Mouse (Mus musculus) kidney, embryonic 15.5 days (tissue): ENCODE data around the gene Gcnt7. TPM values are rescaled to one million over a fixed set of nuclear protein-coding genes. Genes with fewer than 3 reads are reported as not detected.
A peak's percentile ranks its signal among the peaks of the same experiment; 100 is the strongest.

Source experiments
- ATAC-seq: fragments of 200-750 bp; cut with Nextera tagmentation; replicated peaks from 2 replicates; pipeline ENCODE4 v1.8.0; 2017; ENCODE audit warnings: moderate TSS enrichment; ENCODE audit not compliant: low FRiP score
- H3K27ac ChIP-seq: fragments of 300-500 bp; sonication (generic); 2 replicates; pipeline ENCODE4 v1.5.1; 2015; ENCODE audit warnings: mild to moderate bottlenecking, inconsistent platforms
- H3K27me3 ChIP-seq: fragments of 300-500 bp; sonication (generic); 2 replicates; pipeline ENCODE4 v1.6.1; 2015; ENCODE audit warnings: inconsistent platforms
- H3K36me3 ChIP-seq: fragments of 300-500 bp; sonication (generic); 2 replicates; pipeline ENCODE4 v1.6.1; 2015; ENCODE audit warnings: inconsistent platforms
- H3K4me1 ChIP-seq: fragments of 300-500 bp; sonication (generic); 2 replicates; pipeline ENCODE4 v1.6.1; 2015; ENCODE audit warnings: inconsistent platforms
- H3K4me2 ChIP-seq: fragments of 300-500 bp; sonication (generic); 2 replicates; pipeline ENCODE4 v1.6.1; 2015; ENCODE audit warnings: moderate library complexity, mild to moderate bottlenecking, inconsistent platforms
- H3K4me3 ChIP-seq: fragments of 300-500 bp; sonication (generic); replicated peaks from 2 replicates; pipeline ENCODE4 v1.5.1; 2015; ENCODE audit warnings: mild to moderate bottlenecking, inconsistent platforms
- H3K9ac ChIP-seq: fragments of 300-500 bp; sonication (generic); 2 replicates; pipeline ENCODE4 v1.6.1; 2015; ENCODE audit warnings: mild to moderate bottlenecking, inconsistent platforms
- H3K9me3 ChIP-seq: fragments of 300-500 bp; sonication (generic); replicated peaks from 2 replicates; pipeline ENCODE4 v1.6.1; 2016; ENCODE audit warnings: inconsistent platforms
- WGBS: fragments of 180-500 bp; shearing (Covaris S2); methylation state at CpG from one replicate; pipeline ENCODE4 v1.1.7; 2015; ENCODE audit warnings: mixed read lengths; 5-methylcytosine and 5-hydroxymethylcytosine counted together
- polyA plus RNA-seq: library from polyadenylated mRNA; unstranded; fragments of >200 nt; fragmentation: Nextera tagmentation; extraction: Ambion mirVana; gene quantifications from 2 replicates; pipeline ENCODE4 v1.2.1, GENCODE M21; 2015

Gcnt7 gene
- polyA plus RNA-seq, 1 experiment from 2014 or later, result 2.0 TPM

DNA sequence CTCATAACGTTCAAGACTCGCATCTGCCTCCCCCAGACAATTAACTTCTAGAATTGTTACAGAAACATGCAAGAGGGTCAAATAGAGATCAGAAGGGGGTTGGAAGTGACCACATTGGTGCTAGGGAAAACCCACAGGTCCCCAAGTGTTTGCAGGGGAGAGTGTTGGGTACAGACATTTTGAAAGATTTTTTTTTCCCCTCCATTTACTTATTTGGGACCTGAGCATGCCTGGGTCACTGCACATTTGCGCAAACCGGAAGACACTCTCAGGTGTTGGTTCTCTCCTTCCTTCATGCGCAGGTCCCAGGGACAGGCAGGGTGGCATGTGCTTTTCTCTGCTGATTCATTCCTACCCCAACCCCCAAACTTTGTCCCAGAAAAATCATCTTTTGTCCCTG, 41.5 kb downstream of the Gcnt7 start:
- no peak overlapping the region for H3K4me3 ChIP-seq
- 81% methylated on average over 5 of the region's 5 CpGs for WGBS
- ATAC-seq, result no peak
- H3K27me3 ChIP-seq, result no peaks in the 10 kb centered on the region
- no peaks in the 10 kb centered on the region for H3K36me3 ChIP-seq
- H3K9ac ChIP-seq, result no peak overlapping the region
- no peak overlapping the region for H3K4me2 ChIP-seq
- peaks cover 19% of the 10 kb centered on the region for H3K4me1 ChIP-seq
- no peaks in the 10 kb centered on the region for H3K9me3 ChIP-seq
- H3K27ac ChIP-seq, result no peak overlapping the region

DNA sequence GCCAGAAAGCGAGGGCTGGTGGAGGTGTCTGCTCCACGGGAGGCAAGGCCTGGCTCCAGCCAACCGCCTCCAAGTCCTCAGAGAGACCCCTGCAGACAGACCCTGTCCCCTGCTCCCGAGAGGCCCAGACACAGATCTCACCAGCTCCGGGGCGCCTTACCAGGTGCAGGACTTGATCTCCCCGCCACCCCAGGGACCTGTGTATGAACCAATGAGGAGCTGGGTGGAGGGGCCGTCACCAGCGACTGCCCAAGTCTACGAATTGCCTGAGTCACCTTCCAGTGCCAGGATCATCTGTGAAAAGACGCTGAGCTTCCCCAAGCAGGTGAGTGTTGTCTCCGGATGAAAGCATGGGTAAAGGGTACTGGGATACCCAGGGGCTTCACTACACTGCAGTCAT, 42.2 kb downstream of the Gcnt7 start:
- WGBS, result 71% methylated on average over 12 of the region's 12 CpGs
- Histone ChIP-seq H3K4me3 (no peak overlapping the region), H3K4me2 (no peak overlapping the region), H3K9me3 (no peaks in the 10 kb centered on the region), H3K27ac (no peak overlapping the region), H3K36me3 (no peaks in the 10 kb centered on the region), H3K9ac (no peak overlapping the region), H3K4me1 (peaks cover 20% of the 10 kb centered on the region), H3K27me3 (no peaks in the 10 kb centered on the region)
- ATAC-seq, result no peak

DNA sequence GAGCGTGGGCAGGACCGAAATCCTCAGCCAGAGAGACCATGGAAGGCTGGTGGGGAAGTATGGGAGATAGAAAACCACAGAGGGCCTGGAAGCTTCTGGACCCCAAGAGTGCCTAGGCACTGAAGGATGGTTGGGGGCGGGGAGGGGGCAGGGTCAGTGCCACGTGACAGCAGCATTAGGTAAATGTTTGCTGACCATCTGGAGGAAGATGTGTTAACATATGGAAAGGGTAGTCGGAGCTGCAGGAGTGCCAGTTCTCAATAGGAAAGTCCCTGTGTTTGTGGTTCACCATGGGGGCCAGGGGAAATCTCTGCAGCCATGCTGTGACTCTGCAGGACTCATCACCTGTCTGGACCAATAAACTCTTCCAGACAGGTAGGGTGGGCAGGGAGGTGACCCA, 44.5 kb downstream of the Gcnt7 start:
- Histone ChIP-seq H3K36me3 (no peaks in the 10 kb centered on the region), H3K4me1 (peaks cover 20% of the 10 kb centered on the region), H3K27ac (no peak overlapping the region), H3K27me3 (no peaks in the 10 kb centered on the region), H3K9me3 (no peaks in the 10 kb centered on the region), H3K9ac (no peak overlapping the region), H3K4me2 (no peak overlapping the region), H3K4me3 (no peak overlapping the region)
- WGBS, result 54% methylated on average over 5 of the region's 5 CpGs
- no peak for ATAC-seq

DNA sequence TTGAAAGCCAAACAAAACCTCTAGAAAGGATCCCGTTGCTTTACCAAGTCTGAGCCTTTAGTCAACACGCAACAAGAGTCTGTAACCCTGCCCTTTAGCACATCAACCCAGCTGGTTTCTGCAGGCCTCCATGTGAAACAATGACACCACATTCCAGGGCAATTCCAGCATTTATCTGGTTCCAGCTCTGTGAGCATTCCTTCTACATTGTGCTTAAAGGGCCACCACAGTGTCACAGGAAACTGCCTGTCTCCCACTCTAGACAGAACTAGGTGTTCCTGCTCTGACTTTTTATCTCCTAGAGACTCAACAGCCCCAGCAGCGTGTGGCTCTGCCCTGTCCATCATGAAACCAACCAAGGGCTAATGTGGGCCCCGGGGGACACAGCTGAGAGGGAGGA, 45.1 kb downstream of the Gcnt7 start:
- Histone ChIP-seq H3K9me3 (no peaks in the 10 kb centered on the region), H3K36me3 (no peaks in the 10 kb centered on the region), H3K4me2 (peak overlapping the region; percentile 51; the same call in 1 of the 2 replicates), H3K9ac (no peak overlapping the region), H3K4me3 (no peak overlapping the region), H3K27ac (peak overlapping the region; percentile 71), H3K4me1 (peaks cover 20% of the 10 kb centered on the region), H3K27me3 (no peaks in the 10 kb centered on the region)
- peak; percentile 50 for ATAC-seq
- WGBS, result 11% methylated on average over 4 of the region's 4 CpGs

DNA sequence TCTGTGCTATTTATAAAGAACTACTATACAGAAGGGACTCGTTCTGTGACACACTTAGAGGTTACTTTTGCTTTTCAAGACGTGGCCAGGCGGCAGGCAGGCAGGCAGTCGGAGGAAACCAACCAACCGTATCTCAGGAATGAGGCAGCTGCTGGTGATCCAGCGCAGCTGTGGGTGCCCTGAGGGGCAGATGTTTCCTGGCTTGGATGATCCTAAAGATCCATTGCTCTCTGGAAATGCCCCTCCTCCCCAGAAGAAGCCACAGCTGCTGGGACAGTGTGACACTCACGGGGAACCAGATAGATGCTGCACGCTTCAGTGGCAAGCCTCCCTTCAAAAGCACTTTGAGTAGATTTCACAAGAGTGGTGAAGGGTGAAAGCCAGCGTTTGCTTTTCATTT, 45.9 kb downstream of the Gcnt7 start:
- Histone ChIP-seq H3K27ac (peak overlapping the region; percentile 71), H3K36me3 (no peaks in the 10 kb centered on the region), H3K4me1 (peaks cover 20% of the 10 kb centered on the region), H3K4me2 (peak overlapping the region; percentile 51), H3K27me3 (no peaks in the 10 kb centered on the region), H3K4me3 (0 out of 2 replicates have a peak overlapping the region, but pooled peaks have one; percentile 10), H3K9ac (no peak overlapping the region), H3K9me3 (no peaks in the 10 kb centered on the region)
- ATAC-seq, result peak; percentile 92
- WGBS, result 5% methylated on average over 9 of the region's 9 CpGs

DNA sequence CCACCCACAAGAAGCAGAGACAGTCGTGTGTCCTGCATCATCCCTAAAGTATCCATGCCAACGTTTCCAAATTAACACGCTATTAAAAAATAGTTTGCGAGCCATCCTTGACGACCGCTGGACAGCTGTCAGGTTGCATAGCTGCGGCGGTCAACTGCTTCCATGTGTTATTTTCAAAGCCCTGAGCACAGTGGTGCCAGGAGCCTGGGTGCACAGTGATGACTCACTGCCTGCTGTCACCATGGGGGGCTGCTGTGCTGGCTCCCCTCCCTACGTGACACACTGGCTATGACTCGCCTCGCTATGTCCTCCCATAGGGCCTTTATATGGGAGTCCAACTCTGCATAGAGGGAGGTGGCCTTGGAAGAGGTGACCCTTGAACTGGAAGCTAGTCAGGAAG, 47.3 kb downstream of the Gcnt7 start:
- no peak overlapping the region for H3K4me2 ChIP-seq
- no peak overlapping the region for H3K4me3 ChIP-seq
- H3K4me1 ChIP-seq, result peaks cover 23% of the 10 kb centered on the region
- no peaks in the 10 kb centered on the region for H3K27me3 ChIP-seq
- H3K9ac ChIP-seq, result no peak overlapping the region
- ATAC-seq, result no peak; the same call in 1 of the 2 replicates
- no peaks in the 10 kb centered on the region for H3K9me3 ChIP-seq
- no peaks in the 10 kb centered on the region for H3K36me3 ChIP-seq
- 83% methylated on average over 11 of the region's 11 CpGs for WGBS
- H3K27ac ChIP-seq, result no peak overlapping the region

DNA sequence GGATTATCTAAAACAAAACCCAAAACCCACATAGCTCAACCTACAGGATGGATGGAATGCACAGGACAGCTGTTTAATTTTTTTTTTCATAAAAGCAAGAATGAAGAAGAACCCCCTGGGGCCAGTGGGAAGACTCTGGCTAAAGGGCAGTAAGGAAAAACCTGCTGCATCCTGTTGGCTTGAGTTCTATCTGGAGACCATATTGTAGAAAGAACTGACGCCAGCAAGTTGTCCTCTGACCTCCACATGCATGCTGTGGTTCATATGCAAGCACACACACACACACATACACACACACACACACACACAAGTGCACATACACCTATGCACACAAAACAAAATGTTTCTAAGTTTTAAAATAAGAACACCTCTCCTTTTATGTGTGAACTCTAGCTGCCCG, 47.7 kb downstream of the Gcnt7 start:
- Histone ChIP-seq H3K4me3 (no peak overlapping the region), H3K27ac (no peak overlapping the region), H3K4me1 (peaks cover 23% of the 10 kb centered on the region), H3K36me3 (no peaks in the 10 kb centered on the region), H3K4me2 (no peak overlapping the region), H3K9ac (no peak overlapping the region), H3K27me3 (no peaks in the 10 kb centered on the region), H3K9me3 (no peaks in the 10 kb centered on the region)
- no peak for ATAC-seq
- WGBS, result 88% methylated on average over 2 of the region's 2 CpGs

DNA sequence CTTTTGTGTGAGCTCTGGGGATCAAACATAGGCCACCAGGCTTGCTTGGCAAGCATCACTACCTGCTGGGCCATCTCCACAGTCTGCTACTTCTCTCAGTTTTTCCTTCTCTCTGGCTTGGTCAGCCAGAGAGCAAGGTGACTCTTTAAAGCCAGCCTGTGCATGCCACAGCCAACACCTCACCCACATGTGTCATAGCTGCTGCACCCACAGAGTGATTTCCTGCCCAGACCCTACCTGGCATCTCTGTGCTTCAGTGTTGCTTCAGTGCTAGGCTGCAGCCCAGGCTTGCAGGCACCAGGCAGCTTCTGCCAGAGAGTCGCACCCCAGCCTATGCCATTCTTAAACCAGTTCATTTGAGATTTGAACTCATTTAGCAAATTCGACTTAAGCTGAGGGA, 50.9 kb downstream of the Gcnt7 start:
- Histone ChIP-seq H3K27ac (no peak overlapping the region), H3K9ac (no peak overlapping the region), H3K4me2 (no peak overlapping the region), H3K9me3 (no peaks in the 10 kb centered on the region), H3K4me1 (peaks cover 8% of the 10 kb centered on the region), H3K27me3 (no peaks in the 10 kb centered on the region), H3K36me3 (no peaks in the 10 kb centered on the region), H3K4me3 (no peak overlapping the region)
- 79% methylated on average over 2 of the region's 2 CpGs for WGBS
- ATAC-seq, result no peak

DNA sequence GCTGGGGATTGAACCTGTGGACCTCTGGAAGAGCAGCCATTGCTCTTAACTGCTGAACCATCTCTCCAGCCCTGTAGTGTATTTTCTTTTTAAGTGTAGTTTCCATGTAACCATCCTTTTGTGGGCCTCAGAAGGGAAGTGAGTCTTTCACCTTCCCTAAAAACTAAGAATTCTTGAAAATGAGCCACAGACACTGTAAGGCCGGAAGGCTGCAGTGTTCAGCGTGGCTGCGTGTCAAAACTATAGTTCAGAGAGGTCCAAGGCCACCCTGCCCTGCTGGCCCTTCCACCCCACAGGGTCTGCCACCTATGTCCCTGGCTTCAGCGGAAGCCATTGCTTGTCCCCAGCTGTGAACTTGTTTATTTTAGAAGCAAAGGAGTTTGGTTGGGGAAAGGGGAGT, 52.2 kb downstream of the Gcnt7 start:
- no peak overlapping the region for H3K9ac ChIP-seq
- H3K36me3 ChIP-seq, result no peaks in the 10 kb centered on the region
- H3K4me3 ChIP-seq, result no peak overlapping the region
- ATAC-seq, result no peak
- no peak overlapping the region for H3K27ac ChIP-seq
- no peaks in the 10 kb centered on the region for H3K27me3 ChIP-seq
- 49% methylated on average over 4 of the region's 4 CpGs for WGBS
- no peak overlapping the region for H3K4me2 ChIP-seq
- no peaks in the 10 kb centered on the region for H3K9me3 ChIP-seq
- H3K4me1 ChIP-seq, result 0 out of 2 replicates have a peak, but pooled peaks cover 3% of the 10 kb centered on the region

DNA sequence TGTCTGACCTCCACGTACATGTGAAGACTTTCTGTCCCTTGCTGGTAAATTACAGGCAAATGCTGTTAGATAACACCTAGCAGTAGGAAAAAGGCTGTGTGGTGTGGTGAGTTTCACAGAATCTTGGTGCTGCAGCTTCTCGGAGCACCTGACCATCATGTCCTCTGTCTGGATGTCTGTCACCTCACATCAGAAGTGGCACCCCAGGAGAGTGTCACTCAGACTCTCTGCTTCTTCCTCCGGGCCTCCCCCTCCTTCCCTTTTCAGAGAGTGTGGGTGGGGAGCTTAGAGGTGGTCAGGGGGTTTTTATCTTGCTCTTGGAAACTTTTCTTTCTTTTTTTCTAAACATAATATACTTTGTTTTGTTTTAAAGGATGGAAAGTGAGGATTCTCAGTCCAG, 53.4 kb downstream of the Gcnt7 start:
- no peak for ATAC-seq
- no peaks in the 10 kb centered on the region for H3K36me3 ChIP-seq
- no peaks in the 10 kb centered on the region for H3K9me3 ChIP-seq
- H3K9ac ChIP-seq, result no peak overlapping the region
- 68% methylated on average over 3 of the region's 3 CpGs for WGBS
- no peak overlapping the region for H3K4me3 ChIP-seq
- H3K4me2 ChIP-seq, result no peak overlapping the region
- 0 out of 2 replicates have a peak, but pooled peaks cover 3% of the 10 kb centered on the region for H3K4me1 ChIP-seq
- no peak overlapping the region for H3K27ac ChIP-seq
- H3K27me3 ChIP-seq, result no peaks in the 10 kb centered on the region

DNA sequence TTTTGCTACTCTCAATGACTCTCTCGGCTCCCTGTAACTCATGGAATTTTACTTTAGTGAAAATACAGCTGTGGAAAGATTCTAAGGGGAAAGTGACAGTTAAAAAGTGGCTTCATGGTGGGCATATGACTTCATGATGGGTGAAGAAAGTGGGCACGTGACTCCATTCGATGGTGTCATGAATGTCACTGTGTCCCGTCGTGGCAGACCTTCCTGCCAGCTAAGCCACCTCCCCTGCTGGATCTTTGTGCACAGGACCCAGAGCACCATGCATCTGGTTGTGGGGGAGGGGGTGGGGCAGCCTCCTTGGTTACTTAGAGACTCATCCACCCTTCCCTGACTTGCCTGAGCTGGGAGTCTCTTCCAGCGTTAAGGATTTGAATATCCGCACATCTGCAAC, 54.2 kb downstream of the Gcnt7 start:
- Histone ChIP-seq H3K9me3 (no peaks in the 10 kb centered on the region), H3K36me3 (no peaks in the 10 kb centered on the region), H3K27me3 (no peaks in the 10 kb centered on the region), H3K4me3 (no peak overlapping the region), H3K27ac (no peak overlapping the region), H3K4me2 (no peak overlapping the region), H3K4me1 (0 out of 2 replicates have a peak, but pooled peaks cover 3% of the 10 kb centered on the region), H3K9ac (no peak overlapping the region)
- 61% methylated on average over 7 of the region's 7 CpGs for WGBS
- ATAC-seq, result no peak

DNA sequence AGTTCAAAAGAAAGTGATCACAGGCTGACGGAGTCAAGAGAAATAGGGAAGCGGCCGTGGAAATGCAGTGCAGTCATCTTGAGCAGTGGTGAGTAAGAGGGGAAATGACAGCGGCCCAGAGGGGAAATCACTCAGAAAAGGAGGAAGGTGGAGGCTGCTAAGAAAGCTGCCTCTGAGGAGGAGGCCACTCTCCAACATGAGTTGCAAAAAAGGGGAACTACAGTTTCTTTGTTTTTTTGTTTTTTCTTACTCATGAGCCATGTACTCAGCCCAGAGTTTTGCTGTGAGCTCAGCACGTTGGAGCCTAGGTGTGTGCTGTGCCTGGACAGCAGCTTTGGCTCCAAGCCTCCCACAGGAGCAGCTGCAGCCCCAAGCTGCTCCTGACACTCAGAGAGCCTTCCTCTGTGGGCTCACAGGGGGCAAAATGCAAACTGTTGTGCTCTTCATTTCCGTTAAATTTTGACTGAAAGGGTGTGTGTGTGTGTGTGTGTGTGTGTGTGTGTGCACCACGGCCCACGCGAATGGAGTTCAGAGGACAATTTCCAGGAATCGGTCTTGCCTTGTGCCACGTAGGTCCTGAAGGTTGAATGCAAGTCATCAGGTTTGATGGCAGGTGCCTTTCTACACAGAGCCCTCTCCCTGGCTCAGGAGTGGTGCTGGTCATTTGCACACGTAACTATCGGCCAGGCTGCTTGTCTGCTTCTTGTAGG, 57.1 kb downstream of the Gcnt7 start:
- ATAC-seq, result no peak
- no peak overlapping the region for H3K4me2 ChIP-seq
- H3K4me3 ChIP-seq, result no peak overlapping the region
- no peaks in the 10 kb centered on the region for H3K9me3 ChIP-seq
- H3K36me3 ChIP-seq, result no peaks in the 10 kb centered on the region
- 0 out of 2 replicates have a peak, but pooled peaks cover 2% of the 10 kb centered on the region for H3K4me1 ChIP-seq
- 0 out of 2 replicates have a peak, but pooled peaks cover 5% of the 10 kb centered on the region for H3K27me3 ChIP-seq
- 57% methylated on average over 13 of the region's 13 CpGs for WGBS
- no peak overlapping the region for H3K9ac ChIP-seq
- H3K27ac ChIP-seq, result 0 out of 2 replicates have a peak overlapping the region, but pooled peaks have one; percentile 22
